Mouse (Mus musculus) myocyte (in vitro differentiated cells): ENCODE data around the gene Iqch.

Experiments used
- CEBPB ChIP-seq: IDR thresholded peaks from 2 replicates; pipeline ENCODE4 v1.6.1; 2011; ENCODE audit warnings: mild to moderate bottlenecking, moderate library complexity; ENCODE audit not compliant: poor library complexity, insufficient read depth, severe bottlenecking
- POLR2A ChIP-seq: IDR thresholded peaks from one replicate; pipeline ENCODE4 v1.6.1; 2011; ENCODE audit warnings: low read depth, mild to moderate bottlenecking, control low read depth, moderate library complexity; ENCODE audit not compliant: insufficient read length
- REST ChIP-seq: IDR thresholded peaks from one replicate; pipeline ENCODE4 v1.6.1; 2011; ENCODE audit warnings: mild to moderate bottlenecking, control low read depth, moderate library complexity; ENCODE audit not compliant: insufficient read depth, insufficient read length

DNA sequence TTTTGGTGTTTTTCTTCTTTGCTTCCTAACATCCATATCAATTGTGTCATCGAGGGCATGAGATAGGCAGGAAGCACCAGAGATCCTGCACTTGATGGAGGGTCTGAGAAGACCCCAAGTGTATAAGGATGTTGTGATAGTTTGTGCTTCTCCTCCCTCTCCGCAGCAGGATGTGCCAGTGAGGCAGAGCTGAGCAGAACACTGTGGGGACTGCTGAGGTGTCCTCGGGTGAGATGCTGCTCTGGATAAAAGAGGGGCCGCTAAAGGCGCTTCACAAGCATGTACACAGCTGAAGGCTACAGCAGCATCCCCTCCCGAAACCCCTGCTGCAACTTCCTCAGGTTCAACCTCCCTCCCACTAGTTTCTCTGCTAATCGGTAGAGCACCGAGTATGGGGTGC, 95.2 kb downstream of the Iqch start:
- TF ChIP-seq REST (no peak), POLR2A (no peak), CEBPB (no peak)
